10 mouse cellular contexts compared by ENCODE assay signal in genomic region chr14:37292084-37292860, GRCm38 (mm10).
DNase-seq lines count a peak whose midpoint lies in the region; ATAC-seq lines count a peak whose summit lies in the region.
"Had no signal": no experiment of that assay in that cellular context is flagged by ENCODE, and none has a peak within 500 bp of the region (broad histone marks: within the 10 kb centered on the region; RNA-seq: fewer than 3 reads in every experiment).

No protein-coding gene starts in this region.

- no peaks in the 10 kb centered on the region for H3K4me1 ChIP-seq in heart, embryonic 12.5 days (replicated peaks)
- no peaks in the 10 kb centered on the region for H3K4me1 ChIP-seq in midbrain, embryonic 14.5 days (ENCODE audit: control insufficient read depth, insufficient read depth, low read length)
- peaks cover under 1% of the 10 kb centered on the region; the same call in 1 of the 2 replicates for H3K4me1 ChIP-seq in midbrain, embryonic 13.5 days (replicated peaks)
- H3K4me1 ChIP-seq in stomach, embryonic 15.5 days: no peaks in the 10 kb centered on the region

- peak; percentile 17 for DNase-seq in adrenal gland, adult 2 months
- no peak for DNase-seq in adrenal gland, postnatal 4 days (ENCODE audit: low spot score in 2 of 2)
- peak; percentile 3 for DNase-seq in heart, adult 8-10 months (ENCODE audit: low spot score)
- DNase-seq in midbrain, embryonic 14.5 days: peak; percentile 48
- DNase-seq in T-cell, adult 2 months (ENCODE audit: low spot score): no peak

- no peak overlapping the region for H3K4me3 ChIP-seq in heart, embryonic 12.5 days
- no peak overlapping the region for H3K4me3 ChIP-seq in midbrain, embryonic 14.5 days (replicated peaks; ENCODE audit: low read depth, low read length)
- H3K4me3 ChIP-seq in midbrain, embryonic 13.5 days (replicated peaks): no peak overlapping the region
- H3K4me3 ChIP-seq in stomach, embryonic 15.5 days (replicated peaks): no peak overlapping the region
- H3K4me3 ChIP-seq: limb, embryonic 12.5 days; neural tube, embryonic 15.5 days had no signal

- H3K36me3 ChIP-seq in heart, embryonic 12.5 days: no peaks in the 10 kb centered on the region
- H3K36me3 ChIP-seq in midbrain, embryonic 14.5 days (ENCODE audit: control insufficient read depth, insufficient read depth, low read length): no peaks in the 10 kb centered on the region
- no peaks in the 10 kb centered on the region for H3K36me3 ChIP-seq in midbrain, embryonic 13.5 days
- H3K36me3 ChIP-seq in stomach, embryonic 15.5 days: no peaks in the 10 kb centered on the region
- H3K36me3 ChIP-seq: limb, embryonic 12.5 days; neural tube, embryonic 15.5 days had no signal

- no peak overlapping the region for H3K4me2 ChIP-seq in heart, embryonic 12.5 days
- no peak overlapping the region for H3K4me2 ChIP-seq in midbrain, embryonic 14.5 days (ENCODE audit: low read length)
- no peak overlapping the region for H3K4me2 ChIP-seq in midbrain, embryonic 13.5 days (replicated peaks)
- H3K4me2 ChIP-seq in stomach, embryonic 15.5 days: no peak overlapping the region
- H3K4me2 ChIP-seq: limb, embryonic 12.5 days; neural tube, embryonic 15.5 days had no signal

- no peaks in the 10 kb centered on the region for H3K27me3 ChIP-seq in heart, embryonic 12.5 days (replicated peaks)
- H3K27me3 ChIP-seq in midbrain, embryonic 14.5 days (ENCODE audit: control insufficient read depth, insufficient read depth, low read length): no peaks in the 10 kb centered on the region
- H3K27me3 ChIP-seq in midbrain, embryonic 13.5 days: no peaks in the 10 kb centered on the region
- H3K27me3 ChIP-seq in stomach, embryonic 15.5 days (replicated peaks): no peaks in the 10 kb centered on the region
- H3K27me3 ChIP-seq: limb, embryonic 12.5 days; neural tube, embryonic 15.5 days had no signal

- no peak for ATAC-seq in heart, embryonic 12.5 days (ENCODE audit: insufficient number of reproducible peaks, low FRiP score)
- no peak for ATAC-seq in midbrain, embryonic 14.5 days (ENCODE audit: low FRiP score, low TSS enrichment)
- ATAC-seq in midbrain, embryonic 13.5 days: no peak
- peak; percentile 43; the same call in 1 of the 2 replicates for ATAC-seq in stomach, embryonic 15.5 days (ENCODE audit: insufficient read depth, low FRiP score, low read depth)

- WGBS in heart, embryonic 12.5 days: 37% methylated on average over 4 of the region's 4 CpGs
- WGBS in midbrain, embryonic 14.5 days: 65% methylated on average over 4 of the region's 4 CpGs
- 64% methylated on average over 4 of the region's 4 CpGs for WGBS in midbrain, embryonic 13.5 days
- WGBS in stomach, embryonic 15.5 days: 33% methylated on average over 4 of the region's 4 CpGs

- H3K9ac ChIP-seq in heart, embryonic 12.5 days: no peak overlapping the region
- no peak overlapping the region for H3K9ac ChIP-seq in midbrain, embryonic 14.5 days (replicated peaks; ENCODE audit: low read length)
- H3K9ac ChIP-seq in midbrain, embryonic 13.5 days (replicated peaks): no peak overlapping the region
- no peak overlapping the region for H3K9ac ChIP-seq in stomach, embryonic 15.5 days
- H3K9ac ChIP-seq: limb, embryonic 12.5 days; neural tube, embryonic 15.5 days had no signal

- H3K9me3 ChIP-seq in heart, embryonic 12.5 days (replicated peaks): no peaks in the 10 kb centered on the region
- no peaks in the 10 kb centered on the region for H3K9me3 ChIP-seq in midbrain, embryonic 14.5 days (ENCODE audit: control insufficient read depth, low read length)
- H3K9me3 ChIP-seq in midbrain, embryonic 13.5 days: no peaks in the 10 kb centered on the region
- H3K9me3 ChIP-seq in stomach, embryonic 15.5 days: no peaks in the 10 kb centered on the region
- H3K9me3 ChIP-seq: limb, embryonic 12.5 days; neural tube, embryonic 15.5 days had no signal

- no peak overlapping the region for H3K27ac ChIP-seq in heart, embryonic 12.5 days (ENCODE audit: poor library complexity, severe bottlenecking)
- no peak overlapping the region for H3K27ac ChIP-seq in midbrain, embryonic 14.5 days (replicated peaks; ENCODE audit: low read depth, low read length)
- no peak overlapping the region for H3K27ac ChIP-seq in midbrain, embryonic 13.5 days
- H3K27ac ChIP-seq in stomach, embryonic 15.5 days: no peak overlapping the region
- H3K27ac ChIP-seq: limb, embryonic 12.5 days; neural tube, embryonic 15.5 days had no signal

Comparison
In these comparisons a context has a peak if more than half of its experiments do, and no peak if none do; other contexts are left out.
1. DNase-seq: peak in adrenal gland, adult 2 months (single experiment), heart, adult 8-10 months (single experiment) and midbrain, embryonic 14.5 days (single experiment); none in adrenal gland, postnatal 4 days (0 of 2) and T-cell, adult 2 months (single experiment).